Mouse (Mus musculus): ENCODE results near the gene Sgms1. TPM values are rescaled to one million over a fixed set of nuclear protein-coding genes. Genes with fewer than 3 reads are reported as not detected.

The Sgms1 gene
- polyA plus RNA-seq, 1 experiment from 2014 or later, result 36.7 TPM

GRCm38 (mm10) chr19:32394825-32395224 is 5.3 kb upstream of the Sgms1 start:
- Histone ChIP-seq H3K36me3 (0 out of 2 replicates have a peak, but pooled peaks cover 3% of the 10 kb centered on the region), H3K4me2 (no peak overlapping the region), H3K9me3 (replicated peaks) (no peaks in the 10 kb centered on the region), H3K27me3 (no peaks in the 10 kb centered on the region), H3K4me3 (no peak overlapping the region), H3K27ac (no peak overlapping the region), H3K4me1 (replicated peaks) (peaks cover 6% of the 10 kb centered on the region), H3K9ac (no peak overlapping the region)
- ATAC-seq (replicated peaks; ENCODE audit: insufficient number of reproducible peaks, insufficient read depth, low FRiP score, low read depth), result no peak
- 88% methylated on average over 13 of the region's 13 CpGs for WGBS

GRCm38 (mm10) chr19:32393758-32394450 is 4.4 kb upstream of the Sgms1 start:
- H3K4me1 ChIP-seq (replicated peaks), result peaks cover 9% of the 10 kb centered on the region
- H3K27me3 ChIP-seq, result no peaks in the 10 kb centered on the region
- H3K9ac ChIP-seq, result no peak overlapping the region
- no peak for ATAC-seq (replicated peaks; ENCODE audit: insufficient number of reproducible peaks, insufficient read depth, low FRiP score, low read depth)
- no peak overlapping the region for H3K4me3 ChIP-seq
- H3K36me3 ChIP-seq, result 0 out of 2 replicates have a peak, but pooled peaks cover 3% of the 10 kb centered on the region
- no peaks in the 10 kb centered on the region for H3K9me3 ChIP-seq (replicated peaks)
- no peak overlapping the region for H3K27ac ChIP-seq
- 50% methylated on average over 8 of the region's 8 CpGs for WGBS
- H3K4me2 ChIP-seq, result no peak overlapping the region

GRCm38 (mm10) chr19:32393092-32393745 is 3.7 kb upstream of the Sgms1 start:
- Histone ChIP-seq H3K27ac (no peak overlapping the region), H3K27me3 (no peaks in the 10 kb centered on the region), H3K4me2 (no peak overlapping the region), H3K4me3 (no peak overlapping the region), H3K36me3 (0 out of 2 replicates have a peak, but pooled peaks cover 3% of the 10 kb centered on the region), H3K4me1 (replicated peaks) (peaks cover 9% of the 10 kb centered on the region), H3K9me3 (replicated peaks) (no peaks in the 10 kb centered on the region), H3K9ac (no peak overlapping the region)
- no peak for ATAC-seq (replicated peaks; ENCODE audit: insufficient number of reproducible peaks, insufficient read depth, low FRiP score, low read depth)
- WGBS, result 84% methylated on average over 4 of the region's 4 CpGs

- Histone ChIP-seq H3K9me3 (replicated peaks) (no peaks in the 10 kb centered on the region), H3K4me1 (replicated peaks) (peaks cover 20% of the 10 kb centered on the region), H3K27me3 (no peaks in the 10 kb centered on the region), H3K36me3 (0 out of 2 replicates have a peak, but pooled peaks cover 3% of the 10 kb centered on the region), H3K4me3 (no peak overlapping the region), H3K4me2 (no peak overlapping the region), H3K27ac (no peak overlapping the region), H3K9ac (no peak overlapping the region)
- 88% methylated on average over 3 of the region's 3 CpGs for WGBS
- ATAC-seq (replicated peaks; ENCODE audit: insufficient number of reproducible peaks, insufficient read depth, low FRiP score, low read depth), result no peak
Observed at GRCm38 (mm10) chr19:32391441-32391840, 1.9 kb upstream of the Sgms1 start.

- Histone ChIP-seq H3K36me3 (0 out of 2 replicates have a peak, but pooled peaks cover 3% of the 10 kb centered on the region), H3K4me2 (peak overlapping the region; percentile 94), H3K4me1 (replicated peaks) (peaks cover 28% of the 10 kb centered on the region), H3K9me3 (replicated peaks) (no peaks in the 10 kb centered on the region), H3K4me3 (peak overlapping the region; percentile 97), H3K27me3 (no peaks in the 10 kb centered on the region), H3K9ac (peak overlapping the region; percentile 81), H3K27ac (peak overlapping the region; percentile 97)
- no peak for ATAC-seq (replicated peaks; ENCODE audit: insufficient number of reproducible peaks, insufficient read depth, low FRiP score, low read depth)
- WGBS, result 43% methylated on average over 7 of the region's 7 CpGs
Observed at GRCm38 (mm10) chr19:32390116-32390515, 602 bp upstream of the Sgms1 start.

GRCm38 (mm10) chr19:32388191-32388921 is 1.2 kb downstream of the Sgms1 start:
- peak overlapping the region; percentile 97 for H3K27ac ChIP-seq
- under 1% methylated on average over 65 of the region's 75 CpGs for WGBS
- peak overlapping the region; percentile 94 for H3K4me2 ChIP-seq
- H3K9me3 ChIP-seq (replicated peaks), result no peaks in the 10 kb centered on the region
- peak overlapping the region; percentile 81 for H3K9ac ChIP-seq
- H3K4me1 ChIP-seq (replicated peaks), result peaks cover 36% of the 10 kb centered on the region
- H3K27me3 ChIP-seq, result no peaks in the 10 kb centered on the region
- H3K36me3 ChIP-seq, result 0 out of 2 replicates have a peak, but pooled peaks cover 3% of the 10 kb centered on the region
- peak overlapping the region; percentile 97 for H3K4me3 ChIP-seq
- peak; percentile 87 for ATAC-seq (replicated peaks; ENCODE audit: insufficient number of reproducible peaks, insufficient read depth, low FRiP score, low read depth)

GRCm38 (mm10) chr19:32387403-32388190 is 1.9 kb downstream of the Sgms1 start:
- Histone ChIP-seq H3K27me3 (no peaks in the 10 kb centered on the region), H3K4me3 (peak overlapping the region; percentile 97), H3K9me3 (replicated peaks) (no peaks in the 10 kb centered on the region), H3K4me2 (peak overlapping the region; percentile 94), H3K27ac (peak overlapping the region; percentile 97), H3K9ac (peak overlapping the region; percentile 81), H3K36me3 (0 out of 2 replicates have a peak, but pooled peaks cover 3% of the 10 kb centered on the region), H3K4me1 (replicated peaks) (peaks cover 40% of the 10 kb centered on the region)
- under 1% methylated on average over 72 of the region's 74 CpGs for WGBS
- ATAC-seq (replicated peaks; ENCODE audit: insufficient number of reproducible peaks, insufficient read depth, low FRiP score, low read depth), result peak; percentile 12; the same call in 1 of the 2 replicates

GRCm38 (mm10) chr19:32386556-32387402 is 2.7 kb downstream of the Sgms1 start:
- ATAC-seq (replicated peaks; ENCODE audit: insufficient number of reproducible peaks, insufficient read depth, low FRiP score, low read depth), result no peak
- peak overlapping the region; percentile 97 for H3K4me3 ChIP-seq
- H3K9me3 ChIP-seq (replicated peaks), result no peaks in the 10 kb centered on the region
- H3K27me3 ChIP-seq, result no peaks in the 10 kb centered on the region
- H3K4me1 ChIP-seq (replicated peaks), result peaks cover 41% of the 10 kb centered on the region
- peak overlapping the region; percentile 81 for H3K9ac ChIP-seq
- 0 out of 2 replicates have a peak, but pooled peaks cover 3% of the 10 kb centered on the region for H3K36me3 ChIP-seq
- H3K27ac ChIP-seq, result peak overlapping the region; percentile 97
- WGBS, result 15% methylated on average over 19 of the region's 19 CpGs
- H3K4me2 ChIP-seq, result peak overlapping the region; percentile 94

GRCm38 (mm10) chr19:32383738-32384137 is 5.8 kb downstream of the Sgms1 start:
- Histone ChIP-seq H3K4me2 (no peak overlapping the region), H3K4me3 (no peak overlapping the region), H3K27ac (no peak overlapping the region), H3K4me1 (replicated peaks) (peaks cover 48% of the 10 kb centered on the region), H3K27me3 (no peaks in the 10 kb centered on the region), H3K36me3 (no peaks in the 10 kb centered on the region), H3K9me3 (replicated peaks) (no peaks in the 10 kb centered on the region), H3K9ac (no peak overlapping the region)
- ATAC-seq (replicated peaks; ENCODE audit: insufficient number of reproducible peaks, insufficient read depth, low FRiP score, low read depth), result no peak
- 94% methylated on average over 8 of the region's 8 CpGs for WGBS

GRCm38 (mm10) chr19:32381511-32381961 is 8.0 kb downstream of the Sgms1 start:
- no peaks in the 10 kb centered on the region for H3K27me3 ChIP-seq
- no peak for ATAC-seq (replicated peaks; ENCODE audit: insufficient number of reproducible peaks, insufficient read depth, low FRiP score, low read depth)
- no peaks in the 10 kb centered on the region for H3K36me3 ChIP-seq
- no peaks in the 10 kb centered on the region for H3K9me3 ChIP-seq (replicated peaks)
- peaks cover 57% of the 10 kb centered on the region for H3K4me1 ChIP-seq (replicated peaks)
- 62% methylated on average over 3 of the region's 3 CpGs for WGBS
- no peak overlapping the region for H3K27ac ChIP-seq
- H3K4me2 ChIP-seq, result no peak overlapping the region
- no peak overlapping the region for H3K4me3 ChIP-seq
- H3K9ac ChIP-seq, result no peak overlapping the region
